Mouse (Mus musculus) v-Abl transformed pro-B cells (cell line): ENCODE results near the gene Prtg.

Experiments used
- in situ Hi-C, 2 experiments: fragments of 400-800 bp; cut with MboI; formaldehyde crosslinking; loops; one replicate each; pipeline ENCODE4 v1.15.1; 2025; ENCODE audit not compliant: unreplicated experiment in 2 of 2

The Prtg gene

GRCm38 (mm10) chr9:72808586-72808985 is 1.9 kb downstream of the Prtg start:
- in situ Hi-C loops, result no loop called here

GRCm38 (mm10) chr9:72809077-72809476 is 2.4 kb downstream of the Prtg start:
- in situ Hi-C loops, result no loop called here

GRCm38 (mm10) chr9:72810607-72811006 is 3.9 kb downstream of the Prtg start:
- in situ Hi-C loops, result no loop called here

DNA sequence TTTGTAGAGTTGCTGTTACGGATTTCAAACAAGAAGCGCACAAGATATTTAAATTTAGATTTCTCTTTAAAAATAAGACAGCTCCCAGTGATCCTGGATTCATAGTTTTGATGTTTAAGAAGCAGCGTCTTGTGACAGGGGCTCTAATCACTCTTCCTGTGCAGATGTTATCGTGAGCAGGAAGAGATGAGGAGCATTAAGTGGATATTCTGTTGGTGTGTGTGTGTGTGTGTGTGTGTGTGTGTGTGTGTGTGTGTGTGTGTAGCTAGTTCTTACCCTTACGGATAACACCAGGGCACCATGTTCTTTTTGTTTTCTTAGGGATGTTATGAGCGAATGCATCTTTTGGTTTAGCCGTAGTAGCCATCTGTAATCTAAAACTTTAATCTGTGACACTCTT is 5.4 kb downstream of the Prtg start:
- in situ Hi-C loops, result no loop called here

DNA sequence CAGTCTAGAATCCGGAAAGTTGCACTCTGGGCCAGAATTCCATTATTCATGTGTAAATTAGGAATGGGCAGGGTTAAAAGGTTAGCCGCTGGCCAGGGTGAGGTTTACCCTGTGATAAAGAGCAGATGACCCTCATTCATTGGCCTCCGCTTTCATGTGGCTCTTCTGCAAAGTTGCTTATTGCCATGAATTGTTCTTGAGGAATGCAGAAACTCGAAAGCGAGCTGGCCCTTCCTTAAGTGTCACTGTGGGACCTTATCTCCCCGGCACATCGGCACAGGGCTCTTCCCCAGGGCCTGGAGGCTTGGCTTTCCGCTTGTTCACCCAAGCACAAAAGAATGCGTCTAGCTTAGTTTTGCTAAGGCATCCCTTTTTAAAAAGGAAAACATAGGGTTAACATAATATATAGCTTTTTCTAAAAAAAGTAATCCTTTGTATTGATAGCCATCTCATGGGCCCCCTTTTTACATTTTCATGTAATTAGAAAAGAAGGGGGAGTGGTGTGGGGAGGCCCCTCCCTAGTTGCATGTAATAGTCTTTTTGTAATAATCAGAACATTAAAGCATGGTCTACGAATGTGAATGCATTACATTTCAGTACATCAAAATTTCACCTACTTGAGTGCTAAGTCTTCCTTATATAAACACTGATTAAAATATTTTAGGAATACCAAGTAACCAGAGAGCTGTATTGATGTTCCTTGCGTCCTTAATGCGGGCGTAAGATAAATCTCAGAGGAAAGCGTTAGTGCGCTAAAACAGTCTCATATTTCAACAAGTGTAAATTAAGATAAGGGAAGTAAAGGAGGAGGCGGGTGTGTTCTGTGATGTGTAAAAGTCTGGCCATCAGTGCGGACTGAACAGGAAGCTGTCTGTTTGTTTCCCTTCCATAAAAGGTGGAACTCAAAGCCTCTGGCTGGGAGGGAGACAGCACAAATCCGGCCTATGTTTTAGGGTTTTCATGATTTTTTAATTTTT is 6.2 kb downstream of the Prtg start:
- in situ Hi-C loops, result no loop called here

GRCm38 (mm10) chr9:72825511-72825910 is 18.8 kb downstream of the Prtg start:
- in situ Hi-C loops, result loop anchor here in 1 of 2 experiments (5.0 kb wide), 1 partner anchor 42 kb away; no protein-coding TSS in a partner anchor

- in situ Hi-C loops, result loop anchor here in 1 of 2 experiments (5.0 kb wide), 1 partner anchor 41 kb away; no protein-coding TSS in a partner anchor
These were observed 19.3 kb downstream of the Prtg start for GRCm38 (mm10) chr9:72825976-72826375.

DNA sequence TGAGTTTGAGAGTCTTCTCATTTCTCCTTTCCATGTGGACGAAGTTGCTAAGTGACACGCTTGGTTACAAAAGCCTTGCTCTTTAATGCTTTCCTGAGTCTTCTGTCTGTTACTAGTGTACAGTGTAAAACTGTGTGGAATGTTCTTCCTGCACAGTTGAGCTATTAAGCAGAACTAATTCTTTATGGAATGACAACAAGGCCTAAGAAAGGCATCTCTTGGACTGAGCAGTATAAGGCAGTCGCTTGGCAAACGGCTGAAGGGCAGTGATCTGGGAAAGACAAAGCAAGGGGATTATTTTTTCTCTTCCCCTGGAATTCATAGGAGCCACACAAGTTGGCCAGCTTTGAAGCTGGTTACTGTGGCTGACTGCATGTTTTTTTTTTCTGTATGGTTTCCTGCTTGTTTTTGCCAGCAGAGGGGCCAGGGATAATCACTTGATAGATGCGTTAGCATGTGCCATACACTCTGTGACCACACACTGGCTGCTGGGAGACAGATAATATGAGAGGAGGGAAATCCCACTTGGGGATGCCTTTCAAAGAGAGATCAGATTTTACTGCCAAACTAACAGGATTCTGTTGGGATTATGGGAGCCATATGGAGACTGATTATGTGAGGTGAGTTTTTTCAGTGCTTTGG is 22.1 kb downstream of the Prtg start:
- in situ Hi-C loops, result loop anchor here in 1 of 2 experiments (5.0 kb wide), 1 partner anchor 39 kb away; no protein-coding TSS in a partner anchor

- in situ Hi-C loops, result no loop called here
These were observed 27.5 kb downstream of the Prtg start for GRCm38 (mm10) chr9:72833992-72834696.

GRCm38 (mm10) chr9:72835007-72835406 is 28.3 kb downstream of the Prtg start:
- in situ Hi-C loops, result no loop called here

DNA sequence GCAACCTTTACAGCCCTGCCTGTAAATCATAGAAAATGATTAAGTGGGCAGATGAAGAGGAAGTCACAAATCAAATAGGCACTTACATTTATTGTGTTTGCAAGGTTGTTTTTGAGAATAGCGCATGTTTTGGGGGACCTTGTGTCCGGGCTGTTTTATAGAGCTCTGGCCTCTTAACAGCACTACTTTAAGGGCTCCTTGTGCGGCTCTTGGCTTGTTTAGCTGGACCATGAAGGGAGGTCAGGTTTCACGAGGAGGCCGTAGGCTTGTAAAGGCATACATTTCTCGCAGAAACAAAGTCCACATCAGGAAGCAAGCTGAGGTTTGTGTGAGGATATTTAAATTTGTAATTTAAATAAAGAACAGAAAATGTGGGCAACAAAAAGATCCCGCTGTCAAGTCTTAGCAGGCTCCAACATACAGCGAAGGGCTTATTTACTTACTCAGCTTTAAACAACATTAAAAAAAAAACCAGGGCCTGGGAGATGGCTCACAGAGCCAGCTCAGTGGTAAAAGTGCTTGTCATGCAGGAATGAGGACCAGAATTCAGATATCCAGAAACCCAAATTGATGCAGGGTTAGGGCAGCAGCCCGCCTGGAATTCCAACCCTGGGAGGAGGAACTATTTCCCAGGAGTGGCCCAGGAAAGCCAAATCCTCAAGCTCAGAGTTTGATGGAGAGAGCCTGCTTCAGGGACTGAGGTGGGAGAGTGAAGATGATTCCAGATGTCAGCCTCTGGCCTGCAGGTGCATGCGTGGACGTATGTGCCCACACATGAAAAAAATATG is 30.2 kb downstream of the Prtg start:
- in situ Hi-C loops, result no loop called here

DNA sequence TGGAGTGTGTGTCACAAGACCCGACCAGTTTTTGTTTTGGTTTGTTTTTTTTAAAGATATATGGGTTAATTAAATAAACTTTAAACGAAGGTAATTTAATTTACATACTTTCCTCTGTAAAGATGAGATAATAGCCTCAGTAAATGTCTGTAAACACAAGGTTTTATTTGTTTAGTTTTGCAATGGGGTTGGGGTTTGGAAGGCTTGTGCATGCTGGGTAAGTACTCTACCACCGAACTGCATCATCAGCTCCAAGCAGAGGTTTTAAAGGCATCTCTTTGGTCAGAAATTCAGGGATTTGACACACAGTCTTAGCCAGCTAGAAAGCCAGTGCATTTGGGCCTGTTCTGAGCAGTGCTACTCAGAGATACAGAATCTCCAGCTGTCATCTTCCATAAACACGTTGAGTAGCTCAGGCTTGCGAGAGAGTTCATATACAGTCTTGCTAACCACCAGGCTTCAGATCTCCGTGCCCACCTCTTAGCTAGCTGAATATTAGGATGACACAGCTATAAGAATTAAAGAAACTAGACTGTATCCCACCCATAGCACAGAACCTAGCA is 31.0 kb downstream of the Prtg start:
- in situ Hi-C loops, result no loop called here

GRCm38 (mm10) chr9:72838256-72838655 is 31.6 kb downstream of the Prtg start:
- in situ Hi-C loops, result no loop called here

DNA sequence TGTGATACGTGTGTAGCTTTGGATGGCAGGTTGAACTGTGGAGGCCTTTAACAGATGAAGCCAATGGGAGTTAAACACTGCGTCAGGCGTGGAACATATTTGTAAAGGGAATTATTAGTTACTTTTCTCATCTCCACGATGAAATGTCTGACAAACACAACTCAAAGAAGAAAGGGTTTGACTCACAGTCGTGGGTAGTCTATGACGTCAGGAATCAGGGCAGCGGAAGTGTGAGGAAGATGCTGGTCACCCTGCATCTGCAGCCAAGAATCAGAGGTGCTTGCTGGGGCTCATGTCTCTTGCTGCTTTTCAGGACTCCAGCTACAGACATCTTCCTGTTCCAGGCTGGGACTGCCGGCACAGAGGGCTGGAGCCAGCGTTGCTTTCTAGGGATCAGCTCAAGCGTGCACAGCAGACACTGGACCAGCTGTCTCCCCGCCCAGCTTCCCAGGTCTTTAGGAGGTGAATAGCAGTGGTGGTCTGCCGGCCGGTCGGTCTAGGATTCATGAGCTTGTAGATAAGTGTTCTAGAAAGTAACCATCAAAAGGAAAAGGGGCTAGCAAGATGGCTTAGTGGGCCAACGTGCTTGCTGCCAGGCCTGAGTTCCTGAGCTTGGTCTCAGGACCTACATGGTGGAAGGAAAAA is 32.8 kb downstream of the Prtg start:
- in situ Hi-C loops, result no loop called here

GRCm38 (mm10) chr9:72844496-72844895 is 37.8 kb downstream of the Prtg start:
- in situ Hi-C loops, result no loop called here

DNA sequence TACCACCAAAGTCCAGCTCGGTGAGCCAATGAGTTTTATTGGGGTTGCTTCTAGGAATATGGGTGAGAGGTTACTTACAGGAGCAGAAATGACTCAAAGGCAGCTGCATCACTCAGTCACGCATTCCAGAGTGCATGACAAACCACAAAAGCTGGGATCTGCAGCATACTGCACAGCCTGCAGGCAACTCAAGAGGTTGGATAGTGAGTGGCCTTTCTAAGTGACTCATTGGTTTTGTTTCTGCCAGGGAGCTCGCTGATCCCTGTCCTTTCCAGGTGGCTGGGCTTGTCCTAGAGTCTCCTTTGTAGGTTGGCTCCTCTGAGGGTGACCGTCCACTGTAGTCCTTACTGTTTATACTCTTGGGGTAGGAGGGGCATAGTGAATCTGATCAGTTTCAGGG is 39.5 kb downstream of the Prtg start:
- in situ Hi-C loops, result no loop called here

DNA sequence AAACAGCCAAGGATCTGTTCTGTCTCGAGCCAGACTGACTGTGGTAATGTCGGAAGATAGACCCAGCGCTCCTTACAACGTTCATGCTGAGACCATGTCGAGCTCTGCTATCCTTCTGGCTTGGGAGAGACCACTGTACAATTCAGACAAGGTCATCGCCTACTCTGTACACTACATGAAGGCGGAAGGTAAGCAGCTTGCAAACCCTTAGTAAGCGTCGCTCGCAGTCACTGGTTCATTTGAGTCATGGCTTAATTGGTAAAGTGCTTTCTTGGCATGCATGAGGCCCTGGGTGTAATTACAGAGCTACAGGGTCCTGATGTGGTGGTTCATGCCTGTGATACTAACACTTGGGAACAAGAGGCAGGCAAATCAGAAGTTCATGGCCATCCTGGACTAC is 44.9 kb downstream of the Prtg start:
- in situ Hi-C loops, result no loop called here

DNA sequence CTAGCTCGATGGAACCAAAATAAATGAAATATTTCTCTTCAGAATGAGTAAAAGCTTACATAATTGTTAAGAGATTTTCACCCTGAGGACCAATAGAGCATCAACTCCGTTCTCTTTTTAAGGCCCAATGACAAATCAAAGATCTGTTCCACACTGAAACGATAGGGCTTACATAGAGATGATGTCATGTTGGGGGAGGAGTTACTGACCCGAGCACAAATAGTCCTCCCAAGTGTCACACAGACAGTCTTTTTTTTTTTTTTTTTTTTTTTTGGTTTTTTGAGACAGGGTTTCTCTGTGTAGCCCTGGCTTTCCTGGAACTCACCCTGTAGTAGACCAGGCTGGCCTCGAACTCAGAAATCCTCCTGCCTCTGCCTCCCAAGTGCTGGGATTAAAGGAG is 45.3 kb downstream of the Prtg start:
- in situ Hi-C loops, result no loop called here

DNA sequence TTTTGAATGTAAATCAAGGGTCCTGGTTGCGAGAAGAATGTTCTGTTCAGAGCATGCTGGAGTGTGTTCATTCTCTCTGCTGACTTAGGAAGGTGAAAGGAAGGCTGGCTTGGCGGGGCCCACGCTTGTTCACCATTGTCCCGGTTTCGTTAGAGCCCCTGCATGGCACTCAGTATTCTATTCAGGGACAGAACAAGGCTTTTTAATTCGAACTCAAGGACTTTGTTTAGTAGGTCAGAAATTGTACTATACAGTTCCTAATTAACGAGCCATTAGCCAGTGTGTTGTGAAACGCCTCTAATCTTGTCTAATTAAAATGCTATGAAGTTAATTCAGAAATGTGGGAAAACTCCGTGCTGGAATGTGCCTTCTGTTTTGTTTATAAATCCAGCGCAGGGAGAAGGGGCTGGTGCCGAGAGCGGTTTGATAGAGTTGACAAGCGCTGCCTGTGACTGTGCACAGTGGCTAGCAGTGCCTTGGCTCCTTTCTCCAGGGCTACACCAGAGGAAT is 47.1 kb downstream of the Prtg start:
- in situ Hi-C loops, result no loop called here
